Comparison of ENCODE assay signal across 8 mouse cellular contexts in the genomic region with DNA sequence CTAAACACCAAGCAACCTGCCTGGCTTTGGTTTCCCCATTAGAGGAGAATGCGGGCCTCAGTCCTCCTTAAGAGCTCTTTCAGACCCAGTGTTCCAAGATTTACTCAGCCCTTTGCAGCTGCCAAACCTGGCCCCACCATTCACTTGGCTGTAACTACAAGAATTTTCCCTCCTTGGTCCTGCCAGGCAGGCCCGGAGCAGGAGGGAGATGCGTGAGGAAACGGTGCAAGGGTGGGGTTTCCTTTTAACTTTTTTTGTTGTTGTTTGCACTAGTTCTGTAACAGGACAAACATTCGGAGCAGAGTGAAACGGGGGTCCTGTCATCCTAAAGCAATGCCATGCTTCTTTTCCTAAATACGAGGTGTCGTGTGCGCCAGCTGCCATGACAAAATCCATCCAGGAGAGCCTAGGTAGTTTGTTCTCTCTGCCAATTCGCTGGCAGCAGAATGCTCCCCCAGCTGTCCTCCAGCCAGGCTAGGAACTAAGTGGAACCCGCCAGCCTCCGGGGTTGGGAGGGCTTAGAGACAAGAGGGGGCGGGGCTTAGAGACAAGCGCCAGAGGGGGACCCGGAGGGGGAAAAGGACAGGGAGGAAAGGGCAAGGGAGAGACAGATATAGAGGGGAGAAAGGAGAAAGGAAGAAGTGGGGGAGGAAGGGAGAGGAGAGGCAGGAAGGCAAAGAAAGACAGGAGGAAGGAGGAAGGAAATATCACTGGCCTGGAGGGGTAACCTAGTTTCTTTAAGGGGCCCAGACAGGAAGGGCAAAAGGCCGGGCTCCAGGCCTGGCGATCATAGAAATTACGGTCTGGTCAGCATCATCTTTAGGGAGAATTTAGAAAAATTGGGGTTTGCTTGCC. TPM values are rescaled to one million over a fixed set of nuclear protein-coding genes. Genes with fewer than 3 reads are reported as not detected.
A peak's percentile ranks its signal among the peaks of the same experiment; 100 is the strongest.
DNase-seq lines count a peak whose midpoint lies in the region; ATAC-seq and TF ChIP-seq lines count a peak whose summit lies in the region.

No protein-coding gene starts in this region.

- peak overlapping the region; percentile 65 for H3K27ac ChIP-seq in embryonic facial prominence, embryonic 13.5 days
- peak overlapping the region; percentile 84 for H3K27ac ChIP-seq in heart, embryonic 12.5 days (ENCODE audit: poor library complexity, severe bottlenecking)
- H3K27ac ChIP-seq in kidney, embryonic 14.5 days (ENCODE audit: low read depth, low read length): peak overlapping the region; percentile 68
- peak overlapping the region; percentile 85 for H3K27ac ChIP-seq in lung, postnatal 0 days (ENCODE audit: low read length)

- H3K9me3 ChIP-seq in embryonic facial prominence, embryonic 13.5 days: no peaks in the 10 kb centered on the region
- H3K9me3 ChIP-seq in heart, embryonic 12.5 days (replicated peaks): no peaks in the 10 kb centered on the region
- no peaks in the 10 kb centered on the region for H3K9me3 ChIP-seq in kidney, embryonic 14.5 days (ENCODE audit: control insufficient read depth, low read length)
- no peaks in the 10 kb centered on the region for H3K9me3 ChIP-seq in lung, postnatal 0 days (ENCODE audit: low read length)

- no peak overlapping the region for H3K4me3 ChIP-seq in embryonic facial prominence, embryonic 13.5 days
- no peak overlapping the region; the same call in 1 of the 2 replicates for H3K4me3 ChIP-seq in heart, embryonic 12.5 days
- H3K4me3 ChIP-seq in kidney, embryonic 14.5 days (ENCODE audit: low read length): no peak overlapping the region
- no peak overlapping the region for H3K4me3 ChIP-seq in lung, postnatal 0 days (ENCODE audit: low read depth, low read length)

- no peak for ATAC-seq in embryonic facial prominence, embryonic 13.5 days (ENCODE audit: insufficient number of reproducible peaks, insufficient read depth, low FRiP score, low TSS enrichment, low read depth)
- ATAC-seq in heart, embryonic 12.5 days (ENCODE audit: insufficient number of reproducible peaks, low FRiP score): peak; percentile 78
- peak; percentile 29; the same call in 1 of the 2 replicates for ATAC-seq in kidney, embryonic 14.5 days (ENCODE audit: low FRiP score, low TSS enrichment)
- peak; percentile 51 for ATAC-seq in lung, postnatal 0 days

- no peaks in the 10 kb centered on the region for H3K36me3 ChIP-seq in embryonic facial prominence, embryonic 13.5 days
- no peaks in the 10 kb centered on the region for H3K36me3 ChIP-seq in heart, embryonic 12.5 days
- H3K36me3 ChIP-seq in kidney, embryonic 14.5 days (ENCODE audit: control insufficient read depth, insufficient read depth, low read length): no peaks in the 10 kb centered on the region
- no peaks in the 10 kb centered on the region for H3K36me3 ChIP-seq in lung, postnatal 0 days (ENCODE audit: insufficient read depth, low read length)

- H3K27me3 ChIP-seq in embryonic facial prominence, embryonic 13.5 days: no peaks in the 10 kb centered on the region
- H3K27me3 ChIP-seq in heart, embryonic 12.5 days (replicated peaks): no peaks in the 10 kb centered on the region
- H3K27me3 ChIP-seq in kidney, embryonic 14.5 days (ENCODE audit: control insufficient read depth, insufficient read depth, low read length): no peaks in the 10 kb centered on the region
- no peaks in the 10 kb centered on the region for H3K27me3 ChIP-seq in lung, postnatal 0 days (replicated peaks; ENCODE audit: insufficient read depth, low read length)

- 29% methylated on average over 18 of the region's 18 CpGs for WGBS in embryonic facial prominence, embryonic 13.5 days
- 26% methylated on average over 18 of the region's 18 CpGs for WGBS in heart, embryonic 12.5 days
- WGBS in kidney, embryonic 14.5 days: 28% methylated on average over 18 of the region's 18 CpGs
- 7% methylated on average over 18 of the region's 18 CpGs for WGBS in lung, postnatal 0 days

- H3K4me2 ChIP-seq in embryonic facial prominence, embryonic 13.5 days: peak overlapping the region; percentile 29
- H3K4me2 ChIP-seq in heart, embryonic 12.5 days: peak overlapping the region; percentile 53
- H3K4me2 ChIP-seq in kidney, embryonic 14.5 days (replicated peaks; ENCODE audit: low read depth, low read length): peak overlapping the region; percentile 31; the same call in 1 of the 2 replicates
- H3K4me2 ChIP-seq in lung, postnatal 0 days (replicated peaks; ENCODE audit: low read depth, low read length): peak overlapping the region; percentile 31

- DNase-seq in right cerebral cortex, postnatal 10 days (ENCODE audit: low spot score in 2 of 2): peak; percentile 62 to 72
- no peak for DNase-seq in right cerebral cortex, adult 18-20 months
- DNase-seq in lung, postnatal 0 days (ENCODE audit: low spot score): peak; percentile 82
- DNase-seq in ovary, postnatal 14 days (ENCODE audit: low spot score): peak; percentile 56
- DNase-seq in T-cell, adult 2 months (ENCODE audit: low spot score): no peak

- H3K9ac ChIP-seq in embryonic facial prominence, embryonic 13.5 days: 0 out of 2 replicates have a peak overlapping the region, but pooled peaks have one; percentile 0
- peak overlapping the region; percentile 28 for H3K9ac ChIP-seq in heart, embryonic 12.5 days
- H3K9ac ChIP-seq in kidney, embryonic 14.5 days (ENCODE audit: low read depth, low read length): no peak overlapping the region
- no peak overlapping the region for H3K9ac ChIP-seq in lung, postnatal 0 days (replicated peaks; ENCODE audit: low read depth)

- 0 out of 2 replicates have a peak, but pooled peaks have one; percentile 9 for TF ChIP-seq CTCF in lung, postnatal 0 days (IDR thresholded peaks at IDR 0.05)

- TF ChIP-seq EP300 in lung, postnatal 0 days (IDR thresholded peaks at IDR 0.05): peak; percentile 89

- peaks cover 32% of the 10 kb centered on the region for H3K4me1 ChIP-seq in embryonic facial prominence, embryonic 13.5 days
- H3K4me1 ChIP-seq in heart, embryonic 12.5 days (replicated peaks): peaks cover 44% of the 10 kb centered on the region
- peaks cover 10% of the 10 kb centered on the region for H3K4me1 ChIP-seq in kidney, embryonic 14.5 days (ENCODE audit: control insufficient read depth, insufficient read depth, low read length)
- peaks cover 13% of the 10 kb centered on the region; the same call in 1 of the 2 replicates for H3K4me1 ChIP-seq in lung, postnatal 0 days (ENCODE audit: insufficient read depth, low read depth, low read length)

RNA-seq across cellular contexts. Expression of a gene that starts 48.9 kb away (rescaled TPM):
- 46.9 and 51.8 TPM in 2 replicates for polyA plus RNA-seq in embryonic facial prominence, embryonic 13.5 days (2015; fragmentation: Nextera tagmentation; extraction: Ambion mirVana)
- 46.9 and 49.0 TPM in 2 replicates for polyA plus RNA-seq in heart, embryonic 12.5 days (2016; fragmentation: Nextera tagmentation; extraction: Ambion mirVana)
- 61.9 and 63.6 TPM in 2 replicates for polyA plus RNA-seq in kidney, embryonic 14.5 days (2014; fragmentation: Nextera tagmentation; extraction: Ambion mirVana)
- polyA plus RNA-seq in lung, postnatal 0 days (2015; fragmentation: Nextera tagmentation; extraction: Ambion mirVana): 247 and 292 TPM in 2 replicates

Comparison
In these comparisons a context has a peak if more than half of its experiments do, and no peak if none do; other contexts are left out.
1. DNase-seq: peak in right cerebral cortex, postnatal 10 days (2 of 2), lung, postnatal 0 days (single experiment) and ovary, postnatal 14 days (single experiment); none in right cerebral cortex, adult 18-20 months (single experiment) and T-cell, adult 2 months (single experiment).
2. H3K9ac ChIP-seq: peak in embryonic facial prominence, embryonic 13.5 days (single experiment) and heart, embryonic 12.5 days (single experiment); none in kidney, embryonic 14.5 days (single experiment) and lung, postnatal 0 days (single experiment).
3. Peak in every context shown above with its lines, with median percentiles within 50 percentile points of each other: H3K27ac ChIP-seq and H3K4me2 ChIP-seq.